Comparison of ENCODE assay signal across 8 mouse cellular contexts in genomic region chr8:79030326-79031265, GRCm38 (mm10). TPM values are rescaled to one million over a fixed set of nuclear protein-coding genes. Genes with fewer than 3 reads are reported as not detected.
A peak's percentile ranks its signal among the peaks of the same experiment; 100 is the strongest.
DNase-seq lines count a peak whose midpoint lies in the region; ATAC-seq and TF ChIP-seq lines count a peak whose summit lies in the region.

No protein-coding gene starts in this region.

- peak overlapping the region; percentile 99 for H3K9ac ChIP-seq in ES-Bruce4 (ENCODE audit: low read depth, poor library complexity, severe bottlenecking)
- H3K9ac ChIP-seq in forebrain, embryonic 14.5 days (ENCODE audit: low read length): peak overlapping the region; percentile 98

- no peak for TF ChIP-seq POLR2A in ES-Bruce4 (IDR thresholded peaks at IDR 0.05; ENCODE audit: insufficient read depth, low read length)
- TF ChIP-seq POLR2A in lung, adult 2 months (IDR thresholded peaks at IDR 0.05; ENCODE audit: borderline replicate concordance, extremely low read depth, low read depth, low read length): no peak

- peak overlapping the region; percentile 92 for H3K27ac ChIP-seq in ES-Bruce4 (ENCODE audit: insufficient read depth, low read length)
- peak overlapping the region; percentile 91 for H3K27ac ChIP-seq in brown adipose tissue, adult 24 weeks (replicated peaks; ENCODE audit: low read depth, low read length)
- H3K27ac ChIP-seq in forebrain, embryonic 14.5 days (ENCODE audit: low read depth, low read length): peak overlapping the region; percentile 99
- peak overlapping the region; percentile 97 for H3K27ac ChIP-seq in layer of hippocampus, adult 2 months

- peak overlapping the region; percentile 87 for H3K4me3 ChIP-seq in ES-Bruce4 (ENCODE audit: low read depth, low read length)
- peak overlapping the region; percentile 99 for H3K4me3 ChIP-seq in brown adipose tissue, adult 24 weeks (ENCODE audit: insufficient read depth, low read depth, low read length)
- H3K4me3 ChIP-seq in forebrain, embryonic 14.5 days (ENCODE audit: low read depth, low read length): peak overlapping the region; percentile 94
- H3K4me3 ChIP-seq in layer of hippocampus, adult 2 months: peak overlapping the region; percentile 93
- peak overlapping the region; percentile 98 for H3K4me3 ChIP-seq in lung, adult 2 months (replicated peaks; ENCODE audit: extremely low read depth, low read depth, low read length)

- TF ChIP-seq CTCF in ES-Bruce4 (IDR thresholded peaks at IDR 0.05; ENCODE audit: low read depth, low read length): no peak
- peak; percentile 36 for TF ChIP-seq CTCF in layer of hippocampus, adult 2 months (conservative IDR thresholded peaks at IDR 0.05)
- no peak for TF ChIP-seq CTCF in lung, adult 2 months (IDR thresholded peaks at IDR 0.05; ENCODE audit: insufficient read depth, low read length)

- DNase-seq in forebrain, embryonic 14.5 days (ENCODE audit: low spot score): peak; percentile 71
- DNase-seq in heart, postnatal 10 days: peak; percentile 82
- peak; percentile 29 to 50 for DNase-seq in layer of hippocampus, adult 2 months (ENCODE audit: low spot score in 2 of 2)
- DNase-seq in lung, adult 2 months: peak; percentile 39
- DNase-seq in ovary, adult 18-20 months (ENCODE audit: low spot score): peak; percentile 76
- DNase-seq in thymus, postnatal 14 days: peak; percentile 47

- TF ChIP-seq EP300 in ES-Bruce4 (IDR thresholded peaks at IDR 0.05; ENCODE audit: insufficient read depth, low read depth, low read length): peak; percentile 88

- no peaks in the 10 kb centered on the region for H3K36me3 ChIP-seq in ES-Bruce4 (ENCODE audit: control insufficient read depth, insufficient read depth, low read length, poor library complexity, severe bottlenecking)
- H3K36me3 ChIP-seq in forebrain, embryonic 14.5 days (ENCODE audit: control insufficient read depth, insufficient read depth, low read length): no peaks in the 10 kb centered on the region

- H3K27me3 ChIP-seq in ES-Bruce4 (ENCODE audit: control insufficient read depth, insufficient read depth, low read length, poor library complexity, severe bottlenecking): no peaks in the 10 kb centered on the region
- no peaks in the 10 kb centered on the region for H3K27me3 ChIP-seq in forebrain, embryonic 14.5 days (replicated peaks; ENCODE audit: control insufficient read depth, insufficient read depth, low read length)

- peak overlapping the region; percentile 89 for H3K4me2 ChIP-seq in forebrain, embryonic 14.5 days (ENCODE audit: low read length)

- ATAC-seq in forebrain, embryonic 14.5 days: 0 out of 2 replicates have a peak, but pooled peaks have one; percentile 2

- no peaks in the 10 kb centered on the region for H3K9me3 ChIP-seq in ES-Bruce4 (replicated peaks; ENCODE audit: control insufficient read depth, insufficient read depth, low read length, poor library complexity, severe bottlenecking)
- H3K9me3 ChIP-seq in forebrain, embryonic 14.5 days (replicated peaks; ENCODE audit: control insufficient read depth, low read length): no peaks in the 10 kb centered on the region

- intact Hi-C loops in heart, postnatal 10 days (cut with DNase I): loop anchor here (1.0 to 10.0 kb wide), 3 partner anchors 54 to 554 kb away; no protein-coding TSS in a partner anchor

- WGBS in forebrain, embryonic 14.5 days: 1% methylated on average over 54 of the region's 62 CpGs
- 2% methylated on average over 62 of the region's 62 CpGs for WGBS in lung, adult 2 months

- H3K4me1 ChIP-seq in ES-Bruce4 (ENCODE audit: control insufficient read depth, insufficient read depth, low read length): no peaks in the 10 kb centered on the region
- H3K4me1 ChIP-seq in brown adipose tissue, adult 24 weeks (ENCODE audit: control insufficient read depth, insufficient read depth, insufficient read length, low read length): no peaks in the 10 kb centered on the region
- peaks cover 12% of the 10 kb centered on the region; the same call in 1 of the 2 replicates for H3K4me1 ChIP-seq in forebrain, embryonic 14.5 days (ENCODE audit: control insufficient read depth, insufficient read depth, low read length)
- H3K4me1 ChIP-seq in lung, adult 2 months (ENCODE audit: control insufficient read depth, insufficient read depth, low read length): no peaks in the 10 kb centered on the region

RNA-seq across cellular contexts. Expression of gene Zfp827, which starts 2.4 kb away (rescaled TPM):
- polyA plus RNA-seq in ES-Bruce4 (2011; ENCODE audit: insufficient read depth, insufficient read length, low read depth, missing spikeins): 3.5 and 4.0 TPM in 2 replicates
- polyA plus RNA-seq in brown adipose tissue, adult 24 weeks (2012; ENCODE audit: insufficient read depth, insufficient read length, missing spikeins): 3.6 and 5.0 TPM in 2 replicates
- 10.2 and 12.2 TPM in 2 replicates for polyA plus RNA-seq in forebrain, embryonic 14.5 days (2014; fragmentation: Nextera tagmentation; extraction: Ambion mirVana)
- 10 to 100 TPM; 21.9 to 24.6 TPM for total RNA-seq in heart, postnatal 10 days (2021)
- total RNA-seq in layer of hippocampus, adult 2 months (2021): 10 to 100 TPM; 32.3 to 33.5 TPM
- 9.1 and 9.6 TPM in 2 replicates for polyA plus RNA-seq in lung, adult 2 months (2012; rRNA removed)

Comparison
In these comparisons a context has a peak if more than half of its experiments do, and no peak if none do; other contexts are left out.
1. Peak in every context shown above with its lines: DNase-seq, ATAC-seq, H3K4me3 ChIP-seq and H3K27ac ChIP-seq.